Mouse (Mus musculus) midbrain, postnatal 0 days (tissue): ENCODE results near the gene Hist1h2ao. TPM values are rescaled to one million over a fixed set of nuclear protein-coding genes. Genes with fewer than 3 reads are reported as not detected.
"Not testable (repeated sequence)": the region's sequence is repeated elsewhere in the genome, so short reads cannot be mapped to it uniquely, and the experiment has no call there.

ENCODE experiments used
- ATAC-seq: fragments of 200-750 bp; cut with Nextera tagmentation; 2 replicates; pipeline ENCODE4 v1.8.0; 2017; ENCODE audit warnings: moderate number of reproducible peaks, mild to moderate bottlenecking, moderate TSS enrichment, moderate library complexity; ENCODE audit not compliant: low FRiP score
- DNase-seq: peaks from one replicate; pipeline ENCODE4 v3.0.0-alpha.2; 2015; ENCODE audit warnings: low spot score
- H3K27ac ChIP-seq: fragments of 300-500 bp; sonication (generic); 2 replicates; pipeline ENCODE4 v1.5.1; 2014; ENCODE audit warnings: low read depth, mild to moderate bottlenecking, low read length, mixed read lengths
- H3K27me3 ChIP-seq: fragments of 300-500 bp; sonication (generic); 2 replicates; pipeline ENCODE4 v1.6.1; 2014; ENCODE audit warnings: low read length, control low read depth, mixed read lengths; ENCODE audit not compliant: insufficient read depth
- H3K36me3 ChIP-seq: fragments of 300-500 bp; sonication (generic); 2 replicates; pipeline ENCODE4 v1.6.1; 2014; ENCODE audit warnings: low read length, control low read depth, mixed read lengths; ENCODE audit not compliant: insufficient read depth
- H3K4me1 ChIP-seq: fragments of 300-500 bp; sonication (generic); 2 replicates; pipeline ENCODE4 v1.6.1; 2014; ENCODE audit warnings: mild to moderate bottlenecking, control low read depth, antibody characterized with exemption, low read length, mixed read lengths; ENCODE audit not compliant: insufficient read depth
- H3K4me2 ChIP-seq: fragments of 300-500 bp; sonication (generic); 2 replicates; pipeline ENCODE4 v1.6.1; 2014; ENCODE audit warnings: low read depth, mild to moderate bottlenecking, low read length, mixed read lengths; ENCODE audit not compliant: poor library complexity, severe bottlenecking
- H3K4me3 ChIP-seq: fragments of 300-500 bp; sonication (generic); 2 replicates; pipeline ENCODE4 v1.5.1; 2014; ENCODE audit warnings: low read depth, mild to moderate bottlenecking, low read length, moderate library complexity
- H3K9ac ChIP-seq: fragments of 300-500 bp; sonication (generic); replicated peaks from 2 replicates; pipeline ENCODE4 v1.6.1; 2014; ENCODE audit warnings: mild to moderate bottlenecking, low read length, moderate library complexity, mixed read lengths; ENCODE audit not compliant: poor library complexity, severe bottlenecking
- H3K9me3 ChIP-seq: fragments of 300-500 bp; sonication (generic); 2 replicates; pipeline ENCODE4 v1.6.1; 2016; ENCODE audit warnings: low read length, control low read depth
- CTCF ChIP-seq: IDR thresholded peaks from 2 replicates; pipeline ENCODE4 v1.5.1; 2016; ENCODE audit warnings: antibody characterized with exemption, mild to moderate bottlenecking
- WGBS: fragments of 180-500 bp; shearing (Covaris S2); extraction: QIAGEN DNeasy Blood & Tissue Kit; methylation state at CpG from one replicate; pipeline ENCODE4 v1.1.7; 2014; 5-methylcytosine and 5-hydroxymethylcytosine counted together
- polyA plus RNA-seq: library from polyadenylated mRNA; unstranded; fragments of >200 nt; fragmentation: Nextera tagmentation; extraction: Ambion mirVana; gene quantifications from 2 replicates; pipeline ENCODE4 v1.2.1, GENCODE M21; 2015
- total RNA-seq: library from RNA; depleted of rRNA; stranded (reverse); fragments of >200 nt; gene quantifications from 2 replicates; pipeline ENCODE4 v1.2.3, GENCODE M21; 2014

Gene Hist1h2ao
- total and polyA plus RNA-seq, 2 experiments from 2014 or later, result not detected

DNA sequence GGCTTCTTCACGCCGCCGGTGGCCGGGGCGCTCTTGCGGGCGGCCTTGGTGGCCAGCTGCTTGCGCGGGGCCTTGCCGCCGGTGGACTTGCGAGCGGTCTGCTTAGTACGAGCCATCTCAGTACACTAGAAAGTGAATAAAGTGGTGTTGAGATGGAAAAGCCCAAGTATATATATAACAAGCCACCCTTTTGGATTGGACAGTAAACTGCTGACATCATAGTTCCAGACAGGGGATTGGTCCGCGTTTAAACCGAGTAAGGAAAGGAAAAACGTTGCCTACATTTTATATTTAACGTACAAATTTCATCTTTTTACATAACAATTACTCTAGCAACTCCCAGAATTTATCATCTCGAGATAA, 27.0 kb upstream of the Hist1h2ao start, which contains the start of gene Hist1h3i:
Gene Hist1h3i (minus strand): TSS at position 116 of the 363 bp plus-strand sequence.
- ATAC-seq (peak; percentile 79), DNase-seq (peak; percentile 94)
- no peaks in the 10 kb centered on the region for H3K27me3 ChIP-seq
- 0% methylated on average over 13 of the region's 20 CpGs for WGBS
- peaks cover 11% of the 10 kb centered on the region for H3K4me1 ChIP-seq
- no peaks in the 10 kb centered on the region for H3K36me3 ChIP-seq
- H3K9me3 ChIP-seq, result no peaks in the 10 kb centered on the region
- H3K27ac ChIP-seq, result no peak within 1 kb of the TSS
- TF ChIP-seq CTCF, result no peak
- H3K9ac ChIP-seq, result peak within 1 kb of the TSS; percentile 46
- peak within 1 kb of the TSS; percentile 37 for H3K4me3 ChIP-seq
- peak within 1 kb of the TSS; percentile 67 for H3K4me2 ChIP-seq

DNA sequence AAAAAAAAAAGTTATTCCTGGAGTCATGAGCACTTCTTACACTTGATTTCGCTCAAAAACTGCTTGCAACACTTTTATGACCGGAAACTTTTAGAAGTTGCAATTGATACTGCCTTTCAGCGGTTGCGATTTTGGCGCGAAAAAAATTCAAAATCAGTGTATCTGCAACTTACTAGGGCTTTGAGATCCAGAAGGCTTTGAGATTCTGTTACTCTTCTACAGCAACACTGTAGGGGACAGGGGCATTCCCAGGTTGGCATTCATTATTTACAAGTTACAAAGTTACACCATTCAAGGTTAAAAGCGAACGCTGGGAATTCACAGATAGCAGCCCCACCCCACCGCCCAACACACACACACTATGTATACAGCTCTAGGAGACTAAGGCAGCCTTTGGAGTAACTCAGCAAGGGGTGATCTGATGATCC, 26.5 kb upstream of the Hist1h2ao start:
- H3K9me3 ChIP-seq, result no peaks in the 10 kb centered on the region
- H3K27me3 ChIP-seq, result no peaks in the 10 kb centered on the region
- H3K27ac ChIP-seq, result no peak overlapping the region
- H3K4me1 ChIP-seq, result peaks cover 11% of the 10 kb centered on the region
- TF ChIP-seq CTCF, result no peak
- H3K4me2 ChIP-seq, result peak overlapping the region; percentile 44
- H3K9ac ChIP-seq, result no peak overlapping the region
- peak overlapping the region; percentile 37 for H3K4me3 ChIP-seq
- H3K36me3 ChIP-seq, result no peaks in the 10 kb centered on the region
- DNase-seq (peak; percentile 61), ATAC-seq (no peak)
- 3% methylated on average over 9 of the region's 9 CpGs for WGBS

DNA sequence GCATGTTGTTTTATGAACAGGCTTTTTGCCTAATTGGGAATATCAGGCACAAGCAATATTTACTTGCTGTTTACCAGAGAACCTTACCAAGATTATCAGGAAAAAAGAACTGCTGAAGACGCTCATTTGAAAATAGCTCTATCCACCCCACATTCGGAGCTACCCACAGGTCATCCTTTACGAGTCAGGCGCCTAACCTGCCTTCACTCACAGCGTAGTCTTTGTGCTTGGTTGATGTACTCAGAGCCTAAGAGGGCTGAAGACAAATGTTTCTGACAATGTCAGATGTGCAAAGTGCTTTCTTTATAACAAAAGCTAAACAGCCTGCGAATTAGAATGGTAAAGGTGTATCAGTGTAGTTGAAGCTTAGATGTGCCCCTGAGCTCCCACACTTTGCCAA, 26.0 kb upstream of the Hist1h2ao start:
- WGBS, result 26% methylated on average over 6 of the region's 6 CpGs

DNA sequence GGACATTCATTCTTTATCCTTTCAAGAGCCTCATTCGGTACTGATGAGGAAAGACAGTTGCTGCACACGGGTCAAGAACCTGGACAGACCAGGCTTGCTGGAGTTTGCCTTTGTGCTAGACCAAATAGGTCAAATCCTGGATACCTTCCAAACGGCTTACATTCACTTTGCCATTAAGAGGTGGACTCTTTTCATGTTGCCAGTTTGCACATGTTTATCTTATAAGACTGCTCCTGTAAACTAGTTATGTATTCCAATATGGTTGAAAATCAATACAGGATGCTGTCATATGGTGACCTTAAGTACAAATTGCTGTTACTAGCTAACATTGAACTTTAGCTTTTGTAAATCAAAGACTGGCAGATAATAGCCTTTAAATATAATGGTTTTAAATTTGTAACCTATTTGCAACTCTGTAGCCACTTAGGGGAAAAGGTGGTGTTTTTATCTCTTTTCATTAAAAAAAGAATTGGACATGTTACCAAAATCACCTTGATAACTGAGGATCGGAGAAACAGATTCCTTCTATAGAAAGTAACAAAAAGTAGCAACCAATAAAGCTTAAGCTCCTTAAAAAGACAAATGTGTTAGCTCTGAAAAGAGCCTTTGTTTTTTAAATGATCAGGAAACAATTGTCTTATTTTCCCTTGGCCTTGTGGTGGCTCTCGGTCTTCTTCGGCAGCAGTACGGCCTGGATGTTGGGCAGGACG, 23.9 kb upstream of the Hist1h2ao start:
- 4% methylated on average over 8 of the region's 8 CpGs for WGBS
- peak overlapping the region; percentile 36 for H3K4me3 ChIP-seq
- no peak for TF ChIP-seq CTCF
- DNase-seq, result no peak
- H3K4me2 ChIP-seq, result peak overlapping the region; percentile 52
- H3K9me3 ChIP-seq, result no peaks in the 10 kb centered on the region
- no peak overlapping the region for H3K9ac ChIP-seq
- H3K27ac ChIP-seq, result no peak overlapping the region
- no peaks in the 10 kb centered on the region for H3K36me3 ChIP-seq
- H3K4me1 ChIP-seq, result peaks cover 4% of the 10 kb centered on the region; the same call in 1 of the 2 replicates
- no peaks in the 10 kb centered on the region for H3K27me3 ChIP-seq
- no peak for ATAC-seq

More for the DNA sequence above, 26.0 kb upstream of the Hist1h2ao start:
- H3K4me2 ChIP-seq, result no peak overlapping the region
- DNase-seq, result no peak
- H3K9me3 ChIP-seq, result no peaks in the 10 kb centered on the region
- H3K4me3 ChIP-seq, result no peak overlapping the region
- no peak for ATAC-seq
- H3K9ac ChIP-seq, result no peak overlapping the region
- H3K27me3 ChIP-seq, result no peaks in the 10 kb centered on the region
- peaks cover 11% of the 10 kb centered on the region for H3K4me1 ChIP-seq
- H3K27ac ChIP-seq, result no peak overlapping the region
- H3K36me3 ChIP-seq, result no peaks in the 10 kb centered on the region
- TF ChIP-seq CTCF, result no peak

GRCm38 (mm10) chr13:21786899-21787629, 23.2 kb upstream of the Hist1h2ao start, which contains the start of the genes Hist1h2an and Hist1h2bp:
Gene Hist1h2an, minus strand, starts transcription at chr13:21787218.
Gene Hist1h2bp, plus strand, starts transcription at chr13:21787461.
- not testable (repeated sequence) for H3K9me3 ChIP-seq, H3K9ac ChIP-seq, H3K4me1 ChIP-seq, H3K27me3 ChIP-seq, H3K27ac ChIP-seq, H3K36me3 ChIP-seq
- Histone ChIP-seq H3K4me2 (peak within 1 kb of the TSS; percentile 52), H3K4me3 (peak within 1 kb of the TSS; percentile 36)
- 1% methylated on average over 33 of the region's 63 CpGs for WGBS
- peak; percentile 94 for ATAC-seq
- DNase-seq, result peak; percentile 100
